Mouse (Mus musculus): ENCODE measurements around the gene Gm9195. TPM values are rescaled to one million over a fixed set of nuclear protein-coding genes. Genes with fewer than 3 reads are reported as not detected.

The Gm9195 gene
- polyA plus RNA-seq, 1 experiment from 2014 or later: 0.03 TPM

DNA sequence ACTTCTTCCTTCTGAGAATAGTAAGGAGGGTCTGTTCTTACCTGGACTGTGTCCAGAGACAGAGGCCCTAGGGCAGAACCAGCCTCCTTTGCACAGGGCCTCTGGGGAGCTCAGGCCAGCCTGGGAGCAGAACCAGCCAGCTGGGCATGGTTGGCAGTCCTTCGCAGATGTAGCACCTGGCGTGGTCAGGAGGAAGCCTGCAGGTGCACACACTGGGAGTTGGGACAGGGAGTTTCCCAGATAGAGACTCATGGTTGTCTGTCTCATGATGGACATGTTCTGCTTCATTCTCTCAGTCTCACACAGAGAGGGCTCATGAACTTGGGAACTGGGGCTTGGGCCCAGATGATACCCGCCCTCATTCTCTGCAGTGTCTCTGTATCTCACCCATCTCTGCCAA, 25.3 kb downstream of the Gm9195 start:
- Histone ChIP-seq H3K9ac (ENCODE audit: low read depth, low read length) (no peak overlapping the region), H3K4me3 (ENCODE audit: low read depth, low read length) (no peak overlapping the region), H3K4me2 (ENCODE audit: low read depth, low read length) (no peak overlapping the region), H3K27ac (replicated peaks; ENCODE audit: low read depth, low read length) (no peak overlapping the region), H3K27me3 (replicated peaks; ENCODE audit: control insufficient read depth, insufficient read depth, low read length) (no peaks in the 10 kb centered on the region), H3K4me1 (ENCODE audit: control insufficient read depth, insufficient read depth, low read length) (no peaks in the 10 kb centered on the region), H3K36me3 (ENCODE audit: control insufficient read depth, insufficient read depth, low read length) (no peaks in the 10 kb centered on the region), H3K9me3 (ENCODE audit: control insufficient read depth, low read length) (no peaks in the 10 kb centered on the region)
- DNase-seq (ENCODE audit: low spot score): no peak
- no peak for ATAC-seq (ENCODE audit: low read depth)
- 83% methylated on average over 1 of the region's 3 CpGs for WGBS

DNA sequence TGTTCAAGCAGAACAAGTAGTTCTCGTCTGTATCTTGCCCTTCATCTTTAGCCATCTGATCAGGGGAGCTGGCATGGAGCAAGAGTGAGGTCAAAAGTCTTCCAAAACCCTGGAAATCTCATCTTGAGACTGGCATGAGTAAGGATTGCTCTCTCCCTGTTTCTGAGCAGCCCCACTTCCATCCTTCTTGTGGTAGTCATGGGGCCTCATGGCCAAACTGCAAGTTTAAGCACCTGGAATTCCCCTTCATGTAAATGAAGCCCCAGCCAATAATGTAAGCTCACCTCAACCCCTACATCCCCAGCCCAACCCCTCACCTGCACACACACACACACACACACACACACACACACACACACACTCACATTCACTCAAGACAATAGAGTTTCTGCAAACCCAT, 30.0 kb downstream of the Gm9195 start:
- H3K27me3 ChIP-seq (replicated peaks; ENCODE audit: control insufficient read depth, insufficient read depth, low read length): no peaks in the 10 kb centered on the region
- WGBS: 56% methylated on average over 1 of the region's 1 CpGs
- no peak overlapping the region for H3K9ac ChIP-seq (ENCODE audit: low read depth, low read length)
- H3K27ac ChIP-seq (replicated peaks; ENCODE audit: low read depth, low read length): no peak overlapping the region
- no peak for ATAC-seq (ENCODE audit: low read depth)
- DNase-seq (ENCODE audit: low spot score): no peak
- no peak overlapping the region for H3K4me2 ChIP-seq (ENCODE audit: low read depth, low read length)
- H3K4me3 ChIP-seq (ENCODE audit: low read depth, low read length): no peak overlapping the region
- no peaks in the 10 kb centered on the region for H3K4me1 ChIP-seq (ENCODE audit: control insufficient read depth, insufficient read depth, low read length)
- H3K36me3 ChIP-seq (ENCODE audit: control insufficient read depth, insufficient read depth, low read length): no peaks in the 10 kb centered on the region
- H3K9me3 ChIP-seq (ENCODE audit: control insufficient read depth, low read length): no peaks in the 10 kb centered on the region

DNA sequence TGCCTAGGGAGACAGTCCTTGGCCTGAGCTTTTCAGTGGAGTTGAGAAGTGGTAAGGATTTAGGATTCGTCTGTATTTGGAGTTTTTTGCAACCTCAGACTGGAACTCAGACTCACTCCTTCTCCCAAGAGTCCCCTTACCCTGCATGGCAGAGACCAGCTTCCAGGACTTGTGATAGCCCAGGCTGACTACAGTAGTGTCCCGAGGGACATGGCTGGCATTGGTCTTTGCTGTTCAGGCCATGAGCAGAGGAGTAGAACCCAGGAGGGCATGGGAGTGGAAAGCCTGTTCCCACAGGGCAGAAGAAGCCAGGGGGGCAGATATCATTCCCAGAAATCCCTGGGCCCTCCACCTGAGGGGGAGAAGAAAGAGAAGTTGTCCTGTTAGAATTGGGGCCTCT, 31.3 kb downstream of the Gm9195 start:
- H3K4me2 ChIP-seq (ENCODE audit: low read depth, low read length): no peak overlapping the region
- H3K9ac ChIP-seq (ENCODE audit: low read depth, low read length): no peak overlapping the region
- H3K4me1 ChIP-seq (ENCODE audit: control insufficient read depth, insufficient read depth, low read length): no peaks in the 10 kb centered on the region
- H3K27me3 ChIP-seq (replicated peaks; ENCODE audit: control insufficient read depth, insufficient read depth, low read length): no peaks in the 10 kb centered on the region
- WGBS: 86% methylated on average over 2 of the region's 2 CpGs
- no peaks in the 10 kb centered on the region for H3K36me3 ChIP-seq (ENCODE audit: control insufficient read depth, insufficient read depth, low read length)
- H3K27ac ChIP-seq (replicated peaks; ENCODE audit: low read depth, low read length): no peak overlapping the region
- ATAC-seq (ENCODE audit: low read depth) (no peak), DNase-seq (ENCODE audit: low spot score) (no peak)
- no peaks in the 10 kb centered on the region for H3K9me3 ChIP-seq (ENCODE audit: control insufficient read depth, low read length)
- no peak overlapping the region for H3K4me3 ChIP-seq (ENCODE audit: low read depth, low read length)

DNA sequence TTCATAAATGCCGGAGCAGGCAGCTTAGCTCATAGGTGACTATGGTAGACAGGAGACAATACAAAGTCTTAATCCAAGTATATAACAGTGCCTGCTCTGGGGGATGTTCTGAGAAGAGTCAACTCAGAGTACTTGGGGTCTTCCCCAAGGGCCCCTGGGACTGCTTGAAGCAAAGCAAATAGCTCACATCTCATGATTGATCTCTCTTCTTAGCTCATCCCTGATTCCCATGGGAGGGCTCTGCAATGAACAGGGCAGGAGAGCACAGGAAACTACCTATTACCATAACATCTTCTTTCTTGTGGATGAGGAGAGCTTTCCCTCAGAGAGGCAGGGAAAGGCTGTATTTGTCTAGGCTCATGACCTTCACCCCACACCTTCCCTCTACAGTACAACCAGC, 32.7 kb downstream of the Gm9195 start:
- H3K9me3 ChIP-seq (ENCODE audit: control insufficient read depth, low read length): no peaks in the 10 kb centered on the region
- DNase-seq (ENCODE audit: low spot score) (no peak), ATAC-seq (ENCODE audit: low read depth) (no peak)
- H3K4me3 ChIP-seq (ENCODE audit: low read depth, low read length): no peak overlapping the region
- 95% methylated on average over 1 of the region's 1 CpGs for WGBS
- no peak overlapping the region for H3K27ac ChIP-seq (replicated peaks; ENCODE audit: low read depth, low read length)
- no peaks in the 10 kb centered on the region for H3K36me3 ChIP-seq (ENCODE audit: control insufficient read depth, insufficient read depth, low read length)
- H3K27me3 ChIP-seq (replicated peaks; ENCODE audit: control insufficient read depth, insufficient read depth, low read length): no peaks in the 10 kb centered on the region
- no peak overlapping the region for H3K9ac ChIP-seq (ENCODE audit: low read depth, low read length)
- H3K4me1 ChIP-seq (ENCODE audit: control insufficient read depth, insufficient read depth, low read length): no peaks in the 10 kb centered on the region
- no peak overlapping the region for H3K4me2 ChIP-seq (ENCODE audit: low read depth, low read length)

DNA sequence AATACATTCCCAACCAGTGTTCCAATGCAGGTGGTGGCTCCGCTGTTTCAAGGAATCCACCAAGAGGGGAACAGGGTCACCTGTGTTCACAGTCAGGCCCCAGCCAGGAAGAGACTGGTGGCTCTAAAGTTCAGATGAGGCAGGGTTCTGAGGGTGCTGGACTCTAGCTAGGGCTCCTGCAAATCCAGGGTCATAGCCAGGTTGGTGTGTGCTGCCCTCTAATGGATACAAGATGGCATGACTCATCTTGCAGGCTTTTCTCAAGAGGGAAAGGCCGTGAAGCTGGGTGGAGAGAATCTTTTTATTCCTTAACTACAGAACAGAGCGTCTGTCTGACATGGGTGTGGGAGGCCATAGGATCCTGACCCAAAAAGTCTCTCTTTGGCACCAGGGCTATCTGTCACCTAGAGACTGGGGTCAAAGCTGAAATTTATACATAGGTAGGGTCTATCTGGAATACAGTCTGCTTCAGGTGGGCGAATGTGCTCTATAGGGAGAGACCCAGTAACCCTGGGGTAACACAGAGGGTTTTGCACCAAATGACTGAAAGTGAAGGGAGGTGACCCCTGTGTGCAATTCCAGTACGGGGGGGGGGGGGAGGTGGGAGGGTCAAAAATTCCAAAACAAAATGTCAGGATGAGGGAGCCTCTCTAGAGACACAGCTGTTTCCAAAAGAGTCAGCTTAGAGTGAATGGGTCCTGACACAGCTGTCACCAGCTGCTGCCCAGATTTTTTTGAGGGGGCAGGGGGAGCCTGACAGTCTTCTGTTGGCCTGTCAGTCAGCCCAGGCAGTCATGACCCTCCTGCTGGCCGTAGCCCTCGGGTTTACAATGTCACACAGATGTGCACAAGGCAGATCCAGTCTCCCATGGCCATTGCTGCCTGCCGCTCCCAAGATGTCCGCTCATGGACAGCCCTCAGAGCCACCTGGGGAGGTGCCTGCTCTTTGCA, 44.2 kb downstream of the Gm9195 start:
- no peaks in the 10 kb centered on the region for H3K4me1 ChIP-seq (ENCODE audit: control insufficient read depth, insufficient read depth, low read length)
- no peaks in the 10 kb centered on the region for H3K27me3 ChIP-seq (replicated peaks; ENCODE audit: control insufficient read depth, insufficient read depth, low read length)
- H3K9me3 ChIP-seq (ENCODE audit: control insufficient read depth, low read length): no peaks in the 10 kb centered on the region
- ATAC-seq (ENCODE audit: low read depth) (0 out of 2 replicates have a peak, but pooled peaks have one; percentile 57), DNase-seq (ENCODE audit: low spot score) (peak; percentile 27)
- WGBS: 55% methylated on average over 9 of the region's 9 CpGs
- H3K4me2 ChIP-seq (ENCODE audit: low read depth, low read length): no peak overlapping the region
- H3K9ac ChIP-seq (ENCODE audit: low read depth, low read length): no peak overlapping the region
- H3K27ac ChIP-seq (replicated peaks; ENCODE audit: low read depth, low read length): no peak overlapping the region
- H3K36me3 ChIP-seq (ENCODE audit: control insufficient read depth, insufficient read depth, low read length): no peaks in the 10 kb centered on the region
- no peak overlapping the region for H3K4me3 ChIP-seq (ENCODE audit: low read depth, low read length)

DNA sequence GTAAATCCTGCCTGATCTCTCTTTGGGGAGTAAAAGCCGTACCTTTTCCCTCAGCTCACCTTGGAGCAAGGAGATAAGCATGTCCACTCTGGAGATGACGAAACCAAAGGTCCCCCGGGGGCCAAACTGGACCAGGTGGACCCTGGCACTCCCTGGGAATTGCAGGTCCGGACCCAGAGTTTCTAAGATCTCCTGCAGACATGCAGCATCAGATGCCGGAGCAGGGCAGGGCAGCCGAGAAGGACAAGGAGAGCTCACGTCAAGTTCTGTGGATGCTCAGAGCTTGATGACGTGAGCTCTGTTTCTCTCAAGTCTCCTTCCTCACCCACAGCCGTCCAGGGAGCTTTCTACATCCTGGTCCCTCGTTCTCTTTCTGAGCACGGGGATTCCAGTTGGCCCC, 48.7 kb downstream of the Gm9195 start:
- ATAC-seq (ENCODE audit: low read depth): no peak

DNA sequence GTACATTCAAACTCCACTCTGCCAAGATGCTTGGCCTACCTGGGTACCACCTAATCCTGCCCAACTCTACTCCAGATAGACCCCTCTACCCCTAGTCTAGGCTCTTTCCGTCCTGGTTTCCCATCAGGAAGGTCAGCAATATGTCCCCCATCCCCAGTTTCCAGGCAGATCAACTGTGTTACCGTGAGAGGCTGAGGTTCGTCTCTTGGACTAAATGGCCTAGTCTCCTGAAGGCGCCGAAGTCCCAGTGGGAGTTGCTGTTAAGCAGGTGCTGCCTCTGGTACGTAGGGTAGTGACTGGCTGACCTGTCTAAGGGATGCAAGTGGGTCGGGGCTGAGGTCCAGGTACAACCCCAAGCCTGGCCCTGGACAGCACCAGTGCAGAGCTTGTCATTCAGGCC, 50.7 kb downstream of the Gm9195 start:
- no peaks in the 10 kb centered on the region for H3K4me1 ChIP-seq (ENCODE audit: control insufficient read depth, insufficient read depth, low read length)
- no peak overlapping the region for H3K4me2 ChIP-seq (ENCODE audit: low read depth, low read length)
- no peak overlapping the region for H3K9ac ChIP-seq (ENCODE audit: low read depth, low read length)
- no peaks in the 10 kb centered on the region for H3K36me3 ChIP-seq (ENCODE audit: control insufficient read depth, insufficient read depth, low read length)
- H3K27me3 ChIP-seq (replicated peaks; ENCODE audit: control insufficient read depth, insufficient read depth, low read length): no peaks in the 10 kb centered on the region
- H3K4me3 ChIP-seq (ENCODE audit: low read depth, low read length): no peak overlapping the region
- WGBS: 88% methylated on average over 7 of the region's 7 CpGs
- H3K27ac ChIP-seq (replicated peaks; ENCODE audit: low read depth, low read length): no peak overlapping the region
- no peaks in the 10 kb centered on the region for H3K9me3 ChIP-seq (ENCODE audit: control insufficient read depth, low read length)
- no peak for ATAC-seq (ENCODE audit: low read depth)
- no peak for DNase-seq (ENCODE audit: low spot score)

More for the DNA sequence above, 48.7 kb downstream of the Gm9195 start:
- no peak overlapping the region for H3K27ac ChIP-seq (replicated peaks; ENCODE audit: low read depth, low read length)
- H3K4me2 ChIP-seq (ENCODE audit: low read depth, low read length): no peak overlapping the region
- DNase-seq (ENCODE audit: low spot score): no peak
- no peaks in the 10 kb centered on the region for H3K27me3 ChIP-seq (replicated peaks; ENCODE audit: control insufficient read depth, insufficient read depth, low read length)
- H3K36me3 ChIP-seq (ENCODE audit: control insufficient read depth, insufficient read depth, low read length): no peaks in the 10 kb centered on the region
- no peaks in the 10 kb centered on the region for H3K4me1 ChIP-seq (ENCODE audit: control insufficient read depth, insufficient read depth, low read length)
- H3K4me3 ChIP-seq (ENCODE audit: low read depth, low read length): no peak overlapping the region
- 82% methylated on average over 11 of the region's 11 CpGs for WGBS
- H3K9me3 ChIP-seq (ENCODE audit: control insufficient read depth, low read length): no peaks in the 10 kb centered on the region
- H3K9ac ChIP-seq (ENCODE audit: low read depth, low read length): no peak overlapping the region

DNA sequence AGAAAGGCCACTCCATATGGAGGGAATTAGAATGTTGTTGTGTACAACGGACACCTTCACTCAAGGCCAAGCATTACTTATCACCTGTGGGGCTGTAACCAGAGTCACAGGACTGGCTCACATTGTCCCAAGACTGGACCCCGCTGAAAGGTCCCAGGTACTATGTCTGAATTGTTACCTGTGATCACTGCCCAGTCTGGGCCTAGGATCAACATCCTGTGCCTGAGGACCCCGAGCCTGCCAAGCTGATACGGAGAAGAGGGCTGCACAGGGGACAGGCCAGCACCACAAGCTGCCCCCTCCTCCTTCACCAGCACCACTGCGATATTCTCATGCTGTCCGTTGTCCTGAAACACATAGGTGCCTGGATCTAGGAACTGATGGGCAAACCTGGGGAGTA, 51.2 kb downstream of the Gm9195 start:
- Histone ChIP-seq H3K27ac (replicated peaks; ENCODE audit: low read depth, low read length) (no peak overlapping the region), H3K4me2 (ENCODE audit: low read depth, low read length) (no peak overlapping the region), H3K4me3 (ENCODE audit: low read depth, low read length) (no peak overlapping the region), H3K27me3 (replicated peaks; ENCODE audit: control insufficient read depth, insufficient read depth, low read length) (no peaks in the 10 kb centered on the region), H3K9me3 (ENCODE audit: control insufficient read depth, low read length) (no peaks in the 10 kb centered on the region), H3K36me3 (ENCODE audit: control insufficient read depth, insufficient read depth, low read length) (no peaks in the 10 kb centered on the region), H3K4me1 (ENCODE audit: control insufficient read depth, insufficient read depth, low read length) (no peaks in the 10 kb centered on the region), H3K9ac (ENCODE audit: low read depth, low read length) (no peak overlapping the region)
- DNase-seq (ENCODE audit: low spot score) (no peak), ATAC-seq (ENCODE audit: low read depth) (no peak)
- 88% methylated on average over 6 of the region's 6 CpGs for WGBS

DNA sequence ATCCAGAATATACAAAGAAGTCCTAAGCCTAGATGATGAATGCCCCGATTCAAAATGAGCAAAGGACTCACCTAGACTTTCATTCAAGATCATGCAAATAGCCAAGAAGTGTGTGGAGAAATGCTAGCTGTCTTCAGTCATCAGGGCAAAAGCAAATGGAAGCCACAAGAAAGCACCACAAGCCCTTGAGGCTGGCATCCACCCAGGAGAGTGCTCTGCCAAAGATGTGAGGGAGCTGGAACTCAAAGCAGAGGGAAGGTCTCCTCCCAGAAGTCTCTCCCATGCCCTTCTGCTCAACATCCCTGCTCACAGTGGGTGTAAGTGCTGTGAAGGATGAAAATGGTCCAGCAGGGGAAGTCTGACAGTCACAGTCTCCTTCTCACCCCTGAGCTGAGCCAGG, 52.7 kb downstream of the Gm9195 start:
- Histone ChIP-seq H3K27ac (replicated peaks; ENCODE audit: low read depth, low read length) (no peak overlapping the region), H3K4me1 (ENCODE audit: control insufficient read depth, insufficient read depth, low read length) (no peaks in the 10 kb centered on the region), H3K4me3 (ENCODE audit: low read depth, low read length) (no peak overlapping the region), H3K9ac (ENCODE audit: low read depth, low read length) (no peak overlapping the region), H3K4me2 (ENCODE audit: low read depth, low read length) (no peak overlapping the region), H3K36me3 (ENCODE audit: control insufficient read depth, insufficient read depth, low read length) (no peaks in the 10 kb centered on the region), H3K9me3 (ENCODE audit: control insufficient read depth, low read length) (no peaks in the 10 kb centered on the region), H3K27me3 (replicated peaks; ENCODE audit: control insufficient read depth, insufficient read depth, low read length) (no peaks in the 10 kb centered on the region)
- WGBS: 83% methylated on average over 1 of the region's 1 CpGs
- ATAC-seq (ENCODE audit: low read depth) (no peak), DNase-seq (ENCODE audit: low spot score) (no peak)
